Mouse (Mus musculus) CH12.LX (cell line): ENCODE measurements around the gene Apmap.

Source experiments
- CTCF ChIP-seq, 2 experiments: IDR thresholded peaks in 1 of 2; conservative IDR thresholded peaks in 1 of 2; 2 replicates each; pipeline ENCODE4 v1.5.1; 2011 to 2012; ENCODE audit warnings: low read depth in 2 of 2, low read length in 2 of 2, improper control_type of control experiment in 1 of 2, inconsistent platforms in 1 of 2, mild to moderate bottlenecking in 1 of 2, moderate library complexity in 1 of 2
- HCFC1 ChIP-seq: IDR thresholded peaks from 2 replicates; pipeline ENCODE4 v1.6.1; 2012; ENCODE audit warnings: low read depth, mild to moderate bottlenecking, inconsistent platforms, low read length, improper control_type of control experiment
- MAX ChIP-seq: IDR thresholded peaks from 2 replicates; pipeline ENCODE4 v1.6.1; 2011; ENCODE audit warnings: low read length, improper control_type of control experiment
- MEF2A ChIP-seq: IDR thresholded peaks from 2 replicates; pipeline ENCODE4 v1.6.1; 2014; ENCODE audit warnings: low read depth, mild to moderate bottlenecking, inconsistent platforms, low read length, improper control_type of control experiment, borderline replicate concordance
- NRF1 ChIP-seq: IDR thresholded peaks from 2 replicates; pipeline ENCODE4 v1.6.1; 2014; ENCODE audit warnings: low read depth, mild to moderate bottlenecking, inconsistent platforms, low read length, improper control_type of control experiment, moderate library complexity
- USF1 ChIP-seq: IDR thresholded peaks from 2 replicates; pipeline ENCODE4 v1.6.1; 2014; ENCODE audit warnings: low read depth, mild to moderate bottlenecking, inconsistent platforms, low read length, improper control_type of control experiment

GRCm38 (mm10) chr2:150600263-150600662, 8.1 kb downstream of the Apmap start:
- no peak for TF ChIP-seq CTCF (conservative IDR thresholded peaks at IDR 0.05 in 1 of 2, IDR thresholded peaks at IDR 0.05 in 1 of 2; ENCODE audit: low read depth in 2 of 2, low read length in 2 of 2)
- no peak for TF ChIP-seq MEF2A
- no peak for TF ChIP-seq NRF1
- TF ChIP-seq HCFC1: no peak
- no peak for TF ChIP-seq MAX
- TF ChIP-seq USF1: no peak
